Mouse (Mus musculus) cerebellum, adult 9-11 months (tissue): ENCODE data around the gene Vipr2.

Source experiments
- DNase-seq: peaks from one replicate; pipeline ENCODE4 v3.0.0; 2022

Vipr2 gene

DNA sequence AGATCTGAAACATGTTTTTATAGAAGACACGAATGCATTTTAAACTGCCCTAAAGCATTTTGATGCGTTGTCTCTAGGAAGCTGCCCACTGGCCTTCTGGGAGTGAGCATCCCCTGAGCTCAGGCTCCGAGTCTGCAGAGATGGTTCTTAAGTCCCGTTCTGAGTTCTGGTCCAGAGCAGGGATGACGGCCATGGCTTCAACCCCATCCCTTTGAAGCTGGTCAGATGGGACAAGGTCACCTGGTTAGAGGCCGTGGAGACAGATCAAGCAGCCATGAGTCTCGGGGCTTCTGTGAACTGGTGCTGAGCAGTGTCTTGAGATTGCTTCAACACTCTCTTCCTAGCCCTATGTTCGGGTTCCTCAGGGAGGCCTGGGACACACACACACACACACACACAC is 19.6 kb downstream of the Vipr2 start:
- no peak for DNase-seq

DNA sequence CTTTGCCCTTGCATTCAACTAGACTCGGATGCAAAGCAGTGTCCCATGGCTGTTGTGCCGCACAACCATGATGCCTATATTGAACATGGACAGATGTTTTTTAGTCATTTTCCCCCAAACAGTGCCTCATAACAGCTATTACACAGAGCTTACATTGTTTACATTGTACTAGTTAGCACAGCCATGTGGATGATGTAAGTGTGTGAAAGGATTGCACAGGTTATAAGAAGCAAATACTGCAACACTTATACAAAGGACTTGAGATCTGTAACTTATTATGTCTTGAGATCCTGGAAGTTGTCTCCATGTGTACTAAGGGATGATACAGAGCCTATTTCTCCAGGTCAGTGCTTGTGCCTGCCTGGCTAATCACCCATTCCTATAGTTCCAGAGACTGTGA is 24.4 kb downstream of the Vipr2 start:
- no peak for DNase-seq

DNA sequence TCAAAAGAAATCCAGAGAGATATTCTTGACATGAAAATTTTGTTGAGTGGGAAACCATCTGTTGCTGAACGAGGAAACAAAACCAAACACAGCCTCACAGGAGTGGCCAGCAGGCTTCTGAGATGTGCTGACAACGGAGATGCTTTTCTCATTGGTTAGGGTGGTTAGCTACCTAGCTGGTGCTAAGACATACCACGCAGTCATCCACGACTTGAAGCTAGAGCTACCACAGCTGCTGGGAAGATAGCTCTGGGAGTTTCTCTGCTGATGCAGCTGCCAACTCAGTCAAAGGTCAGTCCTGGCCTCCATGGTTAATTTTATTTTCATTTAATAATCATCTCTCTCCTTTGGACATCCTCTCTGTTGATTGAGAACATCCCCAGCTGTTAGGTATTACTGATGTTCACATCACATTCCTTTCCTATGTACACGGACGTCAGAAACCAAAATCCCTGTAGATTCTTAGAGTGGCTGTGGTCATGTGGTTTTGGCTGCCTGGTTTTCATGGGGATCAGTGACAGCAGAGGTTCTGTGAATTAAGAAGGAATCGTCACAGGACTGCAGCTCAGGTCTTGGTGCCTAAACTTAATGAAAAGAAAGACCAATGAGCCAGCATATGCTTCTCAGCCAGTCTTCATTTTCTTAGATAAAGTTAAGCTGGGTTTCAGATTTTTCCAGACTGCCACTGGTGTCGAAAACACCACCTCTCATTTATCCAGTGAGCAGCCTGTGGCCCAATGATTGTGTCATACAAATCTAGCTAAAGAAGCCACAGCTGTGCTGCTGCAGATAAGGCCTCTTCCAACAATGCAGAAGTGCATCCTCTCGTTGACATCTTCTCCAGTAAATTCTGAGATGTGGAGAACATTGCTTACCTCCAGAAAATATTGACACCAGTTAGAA is 32.2 kb downstream of the Vipr2 start:
- DNase-seq: no peak

DNA sequence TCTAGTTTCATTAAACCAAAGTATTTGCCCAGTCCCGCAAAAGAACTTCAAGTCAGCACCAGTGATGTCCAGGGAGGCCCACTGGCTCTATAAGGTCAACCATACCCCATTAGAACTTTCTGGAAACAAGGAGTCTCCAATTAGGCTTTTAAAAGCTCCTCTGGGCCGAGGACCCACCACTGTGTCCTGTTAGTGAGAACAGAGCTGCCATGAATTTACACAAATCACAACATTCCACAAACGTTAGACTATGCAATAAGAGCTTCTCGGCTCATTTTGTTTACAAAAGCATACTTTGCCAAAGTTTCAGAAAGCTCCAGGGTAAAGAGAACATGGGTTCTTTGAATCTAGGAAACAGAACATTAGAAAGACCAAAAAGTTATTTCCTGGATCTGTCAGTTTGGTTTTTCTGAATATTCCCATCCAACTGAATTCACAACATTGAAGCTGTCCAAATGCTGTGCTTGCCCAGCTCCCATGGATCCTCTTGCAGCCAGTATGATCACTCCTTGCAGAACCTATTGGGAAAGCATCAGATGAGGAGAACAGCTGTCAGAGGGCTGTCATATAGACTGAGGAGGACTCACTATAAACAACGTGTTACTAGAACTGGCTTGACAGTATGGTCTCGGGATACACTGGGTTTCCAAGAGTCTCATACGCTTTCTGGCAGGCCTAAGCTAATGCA is 33.6 kb downstream of the Vipr2 start:
- no peak for DNase-seq

DNA sequence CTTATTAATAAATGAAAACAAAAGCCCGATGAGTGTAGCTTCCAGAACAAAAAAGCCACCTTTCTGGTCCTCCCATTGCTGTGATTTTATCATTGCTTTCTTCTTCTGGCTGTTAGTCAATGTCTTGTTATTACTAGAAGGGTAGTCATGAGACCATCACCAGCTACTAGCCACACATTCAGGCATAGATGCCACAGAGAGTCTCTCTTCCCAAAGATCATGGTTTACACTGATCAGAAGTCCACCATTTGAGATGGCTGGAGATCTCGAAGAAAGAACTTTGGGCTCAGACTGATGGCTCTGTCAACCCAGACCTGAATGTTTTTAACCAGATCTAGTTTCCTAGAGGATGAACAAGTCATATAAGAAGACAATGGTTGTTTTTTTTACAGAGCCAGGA is 38.3 kb downstream of the Vipr2 start:
- DNase-seq: no peak

DNA sequence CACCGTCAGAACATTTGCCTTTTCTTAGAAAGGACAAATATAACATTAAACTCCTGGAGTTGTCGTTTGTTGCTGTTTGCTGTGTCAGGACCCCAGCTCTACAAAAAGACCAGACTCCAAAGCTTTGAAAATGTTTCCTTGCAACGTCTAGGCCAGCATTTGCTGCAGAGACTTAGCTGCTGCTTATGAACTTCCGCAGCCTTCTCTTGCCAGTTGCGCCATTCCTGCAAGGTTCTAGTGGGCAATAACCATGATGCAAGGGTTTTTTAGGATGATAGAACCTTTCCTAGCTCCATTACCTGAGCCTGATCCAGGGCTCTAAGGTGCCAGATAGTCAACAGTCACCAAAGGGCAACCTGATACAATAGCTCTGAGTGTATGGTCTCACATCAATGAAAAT is 38.9 kb downstream of the Vipr2 start:
- DNase-seq: no peak

DNA sequence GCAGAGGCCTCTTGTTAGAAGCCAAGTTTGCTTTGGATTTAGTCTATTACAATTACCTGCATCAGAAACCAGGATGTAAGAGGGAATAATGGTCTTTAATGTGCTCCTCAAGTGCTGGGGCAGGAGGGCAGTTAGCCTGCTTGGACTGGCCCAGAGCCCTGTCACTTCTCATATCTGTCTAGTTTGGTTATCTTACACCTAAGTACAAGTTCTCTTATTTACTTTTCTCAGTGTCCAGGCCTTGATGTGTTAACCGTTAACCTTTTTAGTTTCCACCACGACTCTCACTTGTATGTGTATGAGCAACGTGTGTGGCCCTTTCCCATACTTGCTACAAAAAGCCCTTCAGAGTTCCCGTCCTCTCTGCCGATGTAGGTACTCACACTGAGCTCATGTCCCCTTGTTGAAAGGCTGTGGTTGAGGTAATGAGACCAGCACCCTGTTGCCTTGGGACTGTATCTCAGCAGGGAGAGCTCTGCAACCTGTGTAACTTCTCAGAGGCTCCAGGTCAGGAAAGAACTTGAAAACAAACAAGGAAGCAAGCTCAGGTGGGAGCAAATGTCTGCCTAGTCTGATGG is 39.9 kb downstream of the Vipr2 start:
- no peak for DNase-seq

DNA sequence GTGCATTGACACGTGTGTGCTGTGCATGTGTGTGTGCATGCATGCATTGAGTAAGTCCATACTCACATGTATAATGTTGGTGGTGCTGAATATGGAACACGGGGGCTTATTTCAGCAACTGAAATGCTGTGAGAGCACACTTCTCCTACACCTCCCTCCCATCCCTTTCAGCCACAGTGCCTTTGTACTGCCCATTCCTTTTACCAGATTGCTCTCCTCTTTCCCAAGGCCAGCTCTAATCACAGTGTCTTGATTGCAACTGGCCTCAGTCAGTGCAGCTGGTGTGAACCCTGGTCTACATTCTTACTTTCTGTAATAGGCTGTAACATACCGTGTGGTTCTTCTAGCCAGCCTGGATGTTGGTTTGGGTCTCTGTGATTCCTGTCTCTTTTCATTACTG is 41.5 kb downstream of the Vipr2 start:
- DNase-seq: no peak

DNA sequence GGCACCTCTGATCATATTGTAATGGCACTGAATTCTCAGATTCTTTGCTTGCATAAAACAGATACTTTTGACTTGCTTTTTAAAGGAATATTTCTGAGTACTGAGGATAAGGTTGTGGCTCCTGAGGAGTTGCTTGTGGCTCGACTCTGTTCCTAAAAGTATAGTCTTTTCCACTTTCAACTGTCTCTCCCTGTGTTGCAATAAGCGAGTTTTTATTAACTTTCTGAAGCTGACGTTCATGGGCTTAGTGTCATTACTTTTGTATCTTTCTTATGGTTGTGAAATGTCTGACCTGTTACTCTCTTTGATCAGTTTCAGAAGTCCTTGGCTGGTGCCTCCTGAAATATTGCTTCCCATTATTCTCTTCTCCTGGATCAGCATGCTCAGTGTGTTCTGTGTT is 46.3 kb downstream of the Vipr2 start:
- DNase-seq: no peak

DNA sequence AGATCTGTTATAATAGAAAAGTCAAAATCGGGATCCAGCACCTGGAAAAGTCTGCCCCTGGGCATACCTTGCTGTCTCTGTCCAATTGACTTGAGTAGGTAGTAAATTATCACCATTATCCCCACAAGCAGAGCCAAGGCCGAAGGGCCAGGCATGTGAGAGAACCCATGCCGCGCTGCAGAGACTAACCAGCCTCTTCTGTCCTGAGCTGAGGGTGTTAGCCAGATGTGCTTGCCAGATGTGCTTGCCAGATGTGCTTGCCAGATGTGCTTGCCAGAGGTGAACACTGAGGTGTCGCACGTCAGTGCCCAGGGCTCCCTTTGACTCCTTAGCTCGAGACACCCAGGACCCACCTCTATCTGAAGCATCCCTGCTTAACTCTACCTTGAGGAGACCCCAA is 53.4 kb downstream of the Vipr2 start:
- no peak for DNase-seq

DNA sequence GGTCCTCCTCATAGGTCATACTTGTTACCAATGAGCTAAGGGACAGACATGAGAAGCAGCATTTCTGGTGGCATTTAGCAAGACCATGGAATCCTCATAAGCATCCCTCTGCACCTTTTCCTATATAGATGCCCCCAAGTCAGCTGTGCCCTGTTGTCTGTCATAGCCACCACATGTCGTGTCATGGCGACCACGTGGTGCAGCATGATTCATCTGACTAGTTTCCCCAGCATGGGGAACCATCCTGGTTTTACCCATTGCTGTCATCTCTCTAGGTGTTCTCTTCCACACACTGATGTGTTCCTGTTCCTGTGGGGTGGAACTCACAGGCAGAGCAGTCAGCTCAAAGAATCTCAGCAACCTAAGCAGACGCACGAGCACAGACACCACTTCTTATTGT is 55.4 kb downstream of the Vipr2 start:
- DNase-seq: no peak

DNA sequence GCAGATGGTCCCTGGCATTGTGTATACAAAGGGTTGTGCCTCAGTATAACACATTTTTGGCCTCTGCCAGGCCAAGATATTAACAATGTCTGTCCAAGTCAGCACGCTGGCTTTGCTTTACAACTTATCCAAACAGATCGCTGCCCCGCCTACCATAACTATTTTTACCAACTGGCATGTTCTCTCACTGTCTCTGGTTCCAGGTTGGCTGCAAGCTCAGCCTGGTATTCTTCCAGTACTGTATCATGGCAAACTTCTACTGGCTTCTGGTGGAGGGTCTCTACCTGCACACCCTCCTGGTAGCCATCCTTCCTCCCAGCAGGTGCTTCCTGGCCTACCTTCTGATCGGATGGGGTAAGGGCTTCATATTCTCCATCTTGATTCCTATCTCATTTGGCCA is 58.4 kb downstream of the Vipr2 start:
- no peak for DNase-seq

DNA sequence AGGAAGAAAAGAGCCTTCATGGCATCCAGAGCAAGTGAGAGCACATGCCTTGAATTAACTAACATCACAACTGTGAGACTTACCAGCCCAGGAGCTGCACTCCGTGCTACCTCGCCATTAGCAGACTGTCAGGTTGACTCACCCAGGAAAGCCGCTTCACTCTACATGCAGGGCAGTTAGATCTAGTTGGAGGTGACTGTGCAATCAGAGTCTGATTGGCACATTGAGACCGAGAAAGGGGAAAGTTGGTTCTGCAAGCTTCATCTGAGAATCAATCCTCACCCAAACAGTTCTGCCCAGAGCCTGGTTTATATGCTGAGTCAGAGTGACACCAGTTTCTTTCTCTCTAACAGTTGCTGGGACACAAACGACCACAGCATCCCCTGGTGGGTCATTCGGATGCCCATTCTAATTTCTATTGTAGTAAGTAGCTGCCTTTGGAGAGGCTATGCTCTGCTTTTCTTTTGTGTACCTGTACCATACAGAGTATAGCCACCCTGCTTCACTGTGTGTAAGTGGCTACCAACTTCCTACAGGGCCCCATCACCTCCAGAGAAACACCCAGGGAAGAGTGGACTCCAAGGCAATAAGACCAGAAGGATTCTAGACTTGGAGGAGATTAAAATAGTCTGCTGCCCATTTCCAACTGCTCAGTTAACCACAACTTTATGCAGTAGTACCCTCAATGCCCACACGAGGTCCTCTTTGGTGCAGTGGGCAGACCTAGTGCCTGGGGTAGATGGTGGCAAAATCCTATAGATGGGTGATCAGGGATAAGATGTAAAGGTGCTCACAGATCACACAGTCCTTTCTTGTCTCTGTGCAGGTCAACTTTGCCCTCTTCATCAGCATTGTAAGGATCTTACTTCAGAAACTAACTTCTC is 61.0 kb downstream of the Vipr2 start:
- no peak for DNase-seq

DNA sequence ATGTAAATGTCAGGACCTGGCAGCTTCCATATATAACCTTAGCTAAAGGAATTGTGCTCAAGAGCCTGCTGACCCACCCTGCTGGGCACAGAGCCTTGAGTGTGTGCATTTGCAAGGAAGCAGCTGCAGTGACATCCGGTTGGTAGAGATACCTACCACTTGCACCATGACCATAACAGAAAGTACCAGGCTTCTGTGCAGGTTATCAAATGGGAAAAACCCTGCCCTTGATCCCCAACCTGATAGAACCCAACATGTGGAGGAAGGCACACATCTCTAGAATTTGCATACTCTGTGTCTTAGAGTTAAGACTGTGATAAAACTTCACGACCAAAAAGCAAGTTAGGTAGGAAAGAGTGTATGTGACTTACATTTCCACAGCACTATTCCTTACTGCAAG is 63.1 kb downstream of the Vipr2 start:
- no peak for DNase-seq

DNA sequence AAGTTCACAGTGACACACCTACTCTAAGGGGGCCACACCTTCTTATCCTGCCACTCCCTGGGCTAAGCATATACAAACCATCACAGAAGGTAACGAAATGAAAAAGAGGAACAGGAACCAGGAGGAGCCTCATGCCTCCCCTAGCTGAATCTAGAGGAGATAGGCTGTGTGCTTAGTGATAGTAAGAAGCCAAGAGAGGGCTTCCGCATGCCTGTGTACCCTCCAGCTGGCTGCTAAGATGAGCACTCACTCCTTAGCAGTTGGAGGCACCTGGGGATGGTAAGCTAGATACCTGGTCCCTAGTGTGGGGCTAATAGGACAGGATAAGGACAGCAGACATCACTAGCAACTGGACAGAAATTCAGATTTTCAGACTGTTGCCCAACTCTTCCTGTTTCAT is 64.3 kb downstream of the Vipr2 start:
- DNase-seq: no peak

DNA sequence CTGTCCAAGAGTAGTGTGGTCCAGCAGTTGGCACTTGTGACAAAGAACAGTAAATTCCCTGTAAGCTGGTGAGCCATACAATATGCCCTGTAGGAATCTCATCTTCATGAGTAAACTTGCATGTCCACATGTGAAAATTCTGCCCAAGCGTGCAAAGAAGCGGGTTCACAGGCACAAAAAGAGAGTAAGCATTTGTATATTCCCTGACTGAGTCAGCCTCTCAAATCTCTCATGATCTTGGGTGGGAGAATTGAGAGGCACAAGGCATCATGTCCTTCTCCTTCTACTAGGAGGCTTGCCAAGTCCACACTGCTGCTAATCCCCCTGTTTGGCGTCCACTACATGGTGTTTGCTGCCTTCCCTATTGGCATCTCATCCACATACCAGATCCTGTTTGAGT is 64.9 kb downstream of the Vipr2 start:
- no peak for DNase-seq

DNA sequence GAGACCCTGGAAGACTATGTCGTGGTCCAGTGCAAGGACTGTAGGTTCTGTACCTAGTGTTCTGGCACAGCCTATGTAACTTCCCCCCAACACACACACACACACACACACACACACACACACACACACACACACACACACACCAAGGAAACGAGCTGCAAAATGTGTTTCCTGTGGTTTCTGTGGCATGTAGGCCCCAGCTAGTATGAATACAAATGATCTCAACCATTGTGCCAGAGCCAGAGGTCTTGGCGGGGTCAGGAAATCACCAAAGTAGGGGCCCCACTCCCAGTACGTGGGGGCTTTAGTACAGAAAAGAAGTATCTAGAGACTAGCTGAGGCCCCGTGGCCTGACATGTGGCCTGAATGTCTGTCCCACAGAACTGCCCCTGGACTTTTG is 67.7 kb downstream of the Vipr2 start:
- DNase-seq: no peak

DNA sequence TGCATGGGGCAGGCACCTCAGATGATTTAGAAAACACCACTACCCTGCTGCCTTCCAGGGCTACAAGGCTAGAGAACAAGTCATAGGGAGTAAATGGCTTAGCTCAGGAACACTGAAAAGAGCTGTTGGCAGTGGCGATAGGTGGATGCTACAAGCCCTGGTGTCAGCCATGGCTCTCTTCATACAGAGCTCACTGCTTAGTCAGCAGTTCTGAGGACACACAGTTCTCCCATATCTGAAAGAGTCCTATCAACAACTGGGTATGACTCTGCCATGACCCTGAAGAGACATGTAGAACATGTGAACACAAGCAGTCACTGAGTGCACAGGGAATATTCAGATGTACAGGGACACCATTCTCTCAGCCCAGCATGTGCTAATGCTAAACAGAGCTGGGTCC is 68.2 kb downstream of the Vipr2 start:
- no peak for DNase-seq

DNA sequence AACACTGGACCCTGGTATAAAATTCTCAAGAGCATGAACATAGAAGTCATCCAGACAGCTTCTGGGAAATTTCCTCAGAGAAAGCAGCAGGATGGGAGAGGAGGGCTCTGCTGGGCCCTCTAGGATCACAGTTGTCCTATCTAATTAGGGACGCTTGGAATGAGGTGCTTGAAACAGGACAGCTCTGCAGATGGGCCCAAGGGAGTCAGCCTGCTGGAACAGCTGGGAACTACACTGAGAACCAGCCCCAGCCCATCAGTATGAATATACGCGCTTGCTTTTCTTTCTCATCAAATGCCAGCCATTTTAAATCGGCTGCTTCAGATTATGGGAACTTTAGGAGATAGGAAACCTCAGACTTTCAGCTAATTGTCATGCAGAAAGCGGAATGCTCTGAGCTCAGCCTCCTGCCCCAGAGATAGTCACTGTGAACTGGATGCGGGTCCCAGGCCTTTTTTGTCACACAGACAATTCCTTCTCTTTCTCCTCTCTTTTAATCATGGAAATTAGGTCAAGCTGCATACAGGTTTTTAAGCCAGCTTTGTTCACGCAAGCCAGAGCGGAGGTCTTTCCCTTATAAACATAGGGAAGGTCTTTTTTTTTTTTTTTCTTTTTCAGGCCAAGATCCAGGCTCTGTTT is 69.6 kb downstream of the Vipr2 start:
- no peak for DNase-seq

DNA sequence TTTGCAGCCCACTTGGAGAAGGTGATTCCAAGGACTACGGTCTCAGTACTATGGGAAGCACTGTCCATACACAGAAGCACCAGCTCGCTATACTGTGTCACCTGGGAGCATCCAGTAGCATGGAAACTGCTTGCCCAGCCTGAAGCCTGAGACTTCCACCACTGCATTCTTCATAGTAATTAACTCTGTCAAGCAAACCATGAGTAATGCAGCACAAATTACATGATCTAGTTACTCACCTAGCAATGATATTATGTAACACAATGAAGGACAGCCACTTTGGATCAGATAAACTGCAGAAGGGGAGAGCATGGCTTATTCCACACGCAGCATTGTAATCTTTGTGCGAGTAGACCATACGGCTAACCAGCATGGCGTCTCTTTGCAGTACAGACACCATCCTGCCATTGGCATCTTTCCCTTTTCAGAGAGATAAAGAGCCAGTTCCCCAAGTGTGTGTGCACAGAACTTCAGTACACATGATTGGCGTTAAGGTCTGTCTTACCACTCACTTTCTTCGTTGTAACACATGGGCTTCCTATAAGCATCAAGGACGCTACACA is 75.4 kb downstream of the Vipr2 start:
- DNase-seq: peak; percentile 70

DNA sequence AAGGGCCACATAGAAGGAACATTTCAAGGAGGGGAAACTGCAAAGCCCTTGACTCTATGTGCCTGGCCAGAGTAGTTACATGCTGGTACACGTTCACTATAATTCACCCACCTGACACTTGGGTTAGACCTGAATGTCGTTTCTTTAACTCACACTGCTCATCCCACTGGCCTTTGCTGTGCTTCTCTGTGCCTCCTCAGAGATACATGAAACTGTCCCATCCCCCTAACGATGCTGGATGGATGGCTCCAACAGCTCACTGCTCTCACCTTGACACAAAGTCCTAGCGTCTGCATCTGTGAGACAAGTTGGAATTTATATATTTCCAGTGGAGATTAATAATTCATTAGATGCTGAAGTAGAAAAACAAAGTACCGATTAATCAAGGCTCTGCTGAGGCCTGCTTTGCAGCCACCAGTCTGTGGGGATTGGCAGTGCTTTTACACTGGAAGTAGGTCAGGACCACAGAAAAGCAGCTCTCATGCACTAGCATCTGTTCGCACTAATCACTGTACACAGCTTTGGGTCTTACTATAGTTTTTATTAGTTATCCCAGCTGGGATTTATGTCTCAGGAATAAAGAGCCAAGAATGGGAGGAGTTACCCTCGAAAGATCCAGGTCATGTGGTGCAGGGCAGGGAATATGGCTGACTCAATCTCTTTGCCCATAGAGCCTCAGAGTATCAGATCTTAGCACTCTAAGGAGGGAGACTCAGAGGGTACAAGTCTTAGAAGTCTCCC is 79.4 kb downstream of the Vipr2 start:
- DNase-seq: no peak

DNA sequence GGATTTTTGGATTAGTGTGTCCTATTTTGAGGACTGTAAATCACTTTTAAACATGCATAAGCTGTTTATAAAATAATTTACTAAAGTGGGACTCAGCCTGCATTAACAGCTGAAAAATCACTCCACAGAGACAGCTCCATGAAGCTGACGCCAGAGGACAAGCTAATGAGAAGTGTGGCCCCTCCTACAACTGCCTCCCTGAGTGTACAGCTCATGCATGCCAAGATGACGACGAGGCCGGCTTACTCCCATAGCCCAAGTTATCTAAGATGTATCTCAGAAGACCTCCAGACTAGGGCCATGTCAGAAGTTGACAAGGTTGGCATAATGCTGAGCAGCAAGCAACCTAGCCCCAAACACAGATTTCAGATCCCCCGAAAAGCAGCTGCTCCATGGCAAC is 81.7 kb downstream of the Vipr2 start:
- DNase-seq: no peak
